Mouse (Mus musculus): Measurements from ENCODE around the gene Bcas1.

Bcas1 gene

GRCm38 (mm10) chr2:170310310-170310987, 117.2 kb downstream of the Bcas1 start:
- DNase-seq (ENCODE audit: low read depth, low spot score) = no peak

GRCm38 (mm10) chr2:170308966-170309365, 118.7 kb downstream of the Bcas1 start:
- no peak for DNase-seq (ENCODE audit: low read depth, low spot score)

GRCm38 (mm10) chr2:170308033-170308820, 119.4 kb downstream of the Bcas1 start:
- no peak for DNase-seq (ENCODE audit: low read depth, low spot score)

GRCm38 (mm10) chr2:170307589-170308021, 120.0 kb downstream of the Bcas1 start:
- DNase-seq (ENCODE audit: low read depth, low spot score) = no peak

GRCm38 (mm10) chr2:170306637-170307320, 120.9 kb downstream of the Bcas1 start:
- DNase-seq (ENCODE audit: low read depth, low spot score) = no peak

- DNase-seq (ENCODE audit: low read depth, low spot score) = no peak
Observed at GRCm38 (mm10) chr2:170304766-170305165, 122.9 kb downstream of the Bcas1 start.

- DNase-seq (ENCODE audit: low read depth, low spot score) = no peak
Observed at GRCm38 (mm10) chr2:170303595-170303994, 124.0 kb downstream of the Bcas1 start.

GRCm38 (mm10) chr2:170302825-170303224, 124.8 kb downstream of the Bcas1 start:
- no peak for DNase-seq (ENCODE audit: low read depth, low spot score)

All from telencephalon, adult 2 months (tissue).